Mouse (Mus musculus): ENCODE results near the gene Pdzrn4. TPM values are rescaled to one million over a fixed set of nuclear protein-coding genes. Genes with fewer than 3 reads are reported as not detected.

Pdzrn4 gene
- total RNA-seq, 2 experiments from 2014 or later, result 0.30 to 0.42 TPM

- no peak for DNase-seq
Observed at GRCm38 (mm10) chr15:92587431-92587830, 190.8 kb downstream of the Pdzrn4 start.

- DNase-seq, result peak; percentile 24
Observed at GRCm38 (mm10) chr15:92594721-92595120, 198.0 kb downstream of the Pdzrn4 start.

- DNase-seq, result peak; percentile 13
Observed at GRCm38 (mm10) chr15:92597011-92597780, 200.5 kb downstream of the Pdzrn4 start.

GRCm38 (mm10) chr15:92598380-92599295, 202.0 kb downstream of the Pdzrn4 start:
- DNase-seq, result peak; percentile 9

GRCm38 (mm10) chr15:92599381-92599780, 202.7 kb downstream of the Pdzrn4 start:
- no peak for DNase-seq

- DNase-seq, result no peak
Observed at GRCm38 (mm10) chr15:92610866-92611265, 214.2 kb downstream of the Pdzrn4 start.

GRCm38 (mm10) chr15:92612386-92612785, 215.7 kb downstream of the Pdzrn4 start:
- no peak for DNase-seq

GRCm38 (mm10) chr15:92613228-92613627, 216.5 kb downstream of the Pdzrn4 start:
- no peak for DNase-seq

GRCm38 (mm10) chr15:92621731-92622234, 225.1 kb downstream of the Pdzrn4 start:
- DNase-seq, result no peak

- DNase-seq, result no peak
Observed at GRCm38 (mm10) chr15:92622323-92622722, 225.6 kb downstream of the Pdzrn4 start.

GRCm38 (mm10) chr15:92629172-92629571, 232.5 kb downstream of the Pdzrn4 start:
- no peak for DNase-seq

GRCm38 (mm10) chr15:92634044-92634610, 237.4 kb downstream of the Pdzrn4 start:
- peak; percentile 20 for DNase-seq

GRCm38 (mm10) chr15:92640212-92641082, 243.8 kb downstream of the Pdzrn4 start:
- no peak for DNase-seq

GRCm38 (mm10) chr15:92671279-92672051, 274.8 kb downstream of the Pdzrn4 start:
- DNase-seq, result no peak

- DNase-seq, result no peak
Observed at GRCm38 (mm10) chr15:92676096-92676495, 279.4 kb downstream of the Pdzrn4 start.

GRCm38 (mm10) chr15:92678377-92678776, 281.7 kb downstream of the Pdzrn4 start:
- DNase-seq, result no peak

GRCm38 (mm10) chr15:92679541-92679940, 282.9 kb downstream of the Pdzrn4 start:
- DNase-seq, result no peak

- DNase-seq, result no peak
Observed at GRCm38 (mm10) chr15:92696276-92696956, 299.7 kb downstream of the Pdzrn4 start.

- DNase-seq, result peak; percentile 80
Observed at GRCm38 (mm10) chr15:92704146-92704545, 307.5 kb downstream of the Pdzrn4 start.

GRCm38 (mm10) chr15:92738676-92739075, 342.0 kb downstream of the Pdzrn4 start:
- DNase-seq, result no peak
